Mouse (Mus musculus) limb, embryonic 14.5 days (tissue): ENCODE measurements around the gene Cntn3. TPM values are rescaled to one million over a fixed set of nuclear protein-coding genes. Genes with fewer than 3 reads are reported as not detected.
"Not testable (repeated sequence)": the region's sequence is repeated elsewhere in the genome, so short reads cannot be mapped to it uniquely, and the experiment has no call there.

Experiments used
- ATAC-seq: fragments of 200-750 bp; cut with Nextera tagmentation; 2 replicates; pipeline ENCODE4 v1.8.0; 2017; ENCODE audit warnings: low read depth, moderate number of reproducible peaks, moderate TSS enrichment; ENCODE audit not compliant: low FRiP score
- DNase-seq: peaks from one replicate; pipeline ENCODE4 v3.0.0-alpha.2; 2015; ENCODE audit warnings: low spot score
- H3K27ac ChIP-seq: fragments of 300-500 bp; sonication (generic); replicated peaks from 2 replicates; pipeline ENCODE4 v1.5.1; 2014; ENCODE audit warnings: low read depth, mild to moderate bottlenecking, low read length, moderate library complexity, mixed read lengths
- H3K27me3 ChIP-seq: fragments of 300-500 bp; sonication (generic); 2 replicates; pipeline ENCODE4 v1.6.1; 2014; ENCODE audit warnings: low read length, mixed read lengths; ENCODE audit not compliant: control insufficient read depth, insufficient read depth
- H3K36me3 ChIP-seq: fragments of 300-500 bp; sonication (generic); 2 replicates; pipeline ENCODE4 v1.6.1; 2014; ENCODE audit warnings: mild to moderate bottlenecking, low read length, moderate library complexity, mixed read lengths; ENCODE audit not compliant: control insufficient read depth, insufficient read depth
- H3K4me1 ChIP-seq: fragments of 300-500 bp; sonication (generic); 2 replicates; pipeline ENCODE4 v1.6.1; 2014; ENCODE audit warnings: antibody characterized with exemption, low read length, mixed read lengths; ENCODE audit not compliant: control insufficient read depth, insufficient read depth
- H3K4me2 ChIP-seq: fragments of 300-500 bp; sonication (generic); replicated peaks from 2 replicates; pipeline ENCODE4 v1.6.1; 2014; ENCODE audit warnings: low read depth, mild to moderate bottlenecking, low read length, moderate library complexity; ENCODE audit not compliant: severe bottlenecking
- H3K4me3 ChIP-seq: fragments of 300-500 bp; sonication (generic); replicated peaks from 2 replicates; pipeline ENCODE4 v1.5.1; 2014; ENCODE audit warnings: low read length
- H3K9ac ChIP-seq: fragments of 300-500 bp; sonication (generic); 2 replicates; pipeline ENCODE4 v1.6.1; 2014; ENCODE audit warnings: mild to moderate bottlenecking, low read depth, low read length, moderate library complexity; ENCODE audit not compliant: severe bottlenecking
- H3K9me3 ChIP-seq: fragments of 300-500 bp; sonication (generic); 2 replicates; pipeline ENCODE4 v1.6.1; 2016; ENCODE audit warnings: low read length; ENCODE audit not compliant: control insufficient read depth
- POLR2A ChIP-seq: fragments of 200-500 bp; IDR thresholded peaks from 2 replicates; pipeline ENCODE4 v1.8.0; 2012; ENCODE audit warnings: inconsistent platforms, mild to moderate bottlenecking, moderate library complexity, borderline replicate concordance; ENCODE audit not compliant: insufficient read depth, insufficient read length; ENCODE audit errors: extremely low read depth
- WGBS: fragments of 180-500 bp; shearing (Covaris S2); extraction: QIAGEN DNeasy Blood & Tissue Kit; methylation state at CpG from one replicate; pipeline ENCODE4 v1.1.7; 2014; 5-methylcytosine and 5-hydroxymethylcytosine counted together
- polyA plus RNA-seq, 2 experiments: library from polyadenylated mRNA; depleted of rRNA in 1 of 2; stranded (reverse) in 1 of 2; unstranded in 1 of 2; fragments of >200 nt; fragmentation: Nextera tagmentation in 1 of 2; extraction: Ambion mirVana in 1 of 2; gene quantifications; 2 replicates each; pipeline versions ENCODE4 v1.2.1 to v1.2.3; 2012 to 2014

Gene Cntn3
- 2.6 and 2.9 TPM in 2 replicates for polyA plus RNA-seq (2012; rRNA removed)
- polyA plus RNA-seq (2014; fragmentation: Nextera tagmentation; extraction: Ambion mirVana) = 2.2 and 3.2 TPM in 2 replicates

GRCm38 (mm10) chr6:102573001-102573400 is at the start of gene Cntn3:
Gene Cntn3 (minus strand): TSS chr6:102573101.
- H3K9me3 ChIP-seq, H3K27me3 ChIP-seq, DNase-seq, H3K4me3 ChIP-seq, H3K36me3 ChIP-seq, H3K27ac ChIP-seq, ATAC-seq, H3K4me1 ChIP-seq, H3K9ac ChIP-seq, H3K4me2 ChIP-seq: not testable (repeated sequence)
- WGBS = 100% methylated on average over 4 of the region's 20 CpGs

DNA sequence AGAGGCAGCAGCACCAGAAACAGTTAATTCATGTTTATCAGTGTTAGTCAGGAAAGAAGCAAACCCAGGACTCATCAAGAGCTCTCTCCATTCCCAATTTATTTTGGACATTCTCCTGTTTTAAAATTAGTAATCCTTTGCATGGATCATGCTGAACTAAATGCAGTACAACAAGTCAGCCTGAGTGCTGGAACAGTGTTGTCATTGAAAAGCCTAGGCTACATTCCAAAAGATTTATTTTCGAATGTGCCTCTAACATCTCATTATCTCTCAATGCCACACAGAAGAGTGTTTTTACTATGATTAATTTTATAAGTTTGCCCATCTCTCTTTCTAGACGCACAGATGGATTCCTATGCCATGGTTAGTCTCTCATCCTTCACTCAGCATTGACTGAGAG is 27.9 kb upstream of the Cntn3 start:
- Histone ChIP-seq H3K36me3 (no peaks in the 10 kb centered on the region), H3K4me2 (no peak overlapping the region), H3K27me3 (no peaks in the 10 kb centered on the region), H3K9ac (no peak overlapping the region), H3K27ac (no peak overlapping the region), H3K4me3 (no peak overlapping the region), H3K4me1 (no peaks in the 10 kb centered on the region), H3K9me3 (no peaks in the 10 kb centered on the region)
- no peak for DNase-seq
- no peak for TF ChIP-seq POLR2A
- ATAC-seq = no peak
- WGBS = 71% methylated on average over 2 of the region's 2 CpGs

GRCm38 (mm10) chr6:102597756-102598155 is 24.9 kb upstream of the Cntn3 start:
- Histone ChIP-seq H3K4me3 (no peak overlapping the region), H3K36me3 (no peaks in the 10 kb centered on the region), H3K9ac (no peak overlapping the region), H3K9me3 (no peaks in the 10 kb centered on the region), H3K27me3 (no peaks in the 10 kb centered on the region), H3K4me1 (no peaks in the 10 kb centered on the region), H3K4me2 (no peak overlapping the region), H3K27ac (no peak overlapping the region)
- no peak for ATAC-seq
- no peak for DNase-seq
- WGBS = 74% methylated on average over 2 of the region's 2 CpGs
- TF ChIP-seq POLR2A = no peak

- 91% methylated on average over 4 of the region's 4 CpGs for WGBS
- Histone ChIP-seq H3K27ac (no peak overlapping the region), H3K9me3 (no peaks in the 10 kb centered on the region), H3K4me3 (no peak overlapping the region), H3K4me2 (no peak overlapping the region), H3K4me1 (no peaks in the 10 kb centered on the region), H3K36me3 (no peaks in the 10 kb centered on the region), H3K27me3 (no peaks in the 10 kb centered on the region), H3K9ac (no peak overlapping the region)
- ATAC-seq = no peak
- TF ChIP-seq POLR2A = no peak
- no peak for DNase-seq
Observed at GRCm38 (mm10) chr6:102590151-102590550, 17.2 kb upstream of the Cntn3 start.

DNA sequence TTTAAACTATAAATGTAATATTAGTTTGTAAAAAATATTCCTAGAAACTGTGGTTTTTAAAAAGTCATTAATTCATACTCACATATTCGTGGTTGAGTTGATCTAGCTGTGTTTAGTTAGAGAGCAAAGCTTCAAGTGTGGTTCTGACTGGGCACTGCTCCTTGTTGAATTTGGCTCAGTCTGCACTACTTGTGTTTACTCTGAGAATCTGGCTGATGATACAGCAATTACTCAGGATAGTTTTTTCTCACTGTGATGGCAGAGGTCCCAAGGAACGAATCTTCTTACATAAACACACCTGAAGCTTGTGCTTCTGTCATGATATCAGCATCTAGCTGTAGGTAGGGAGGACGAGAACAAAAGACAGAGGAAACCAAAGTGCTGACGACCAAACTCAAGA is 16.4 kb upstream of the Cntn3 start:
- no peak for ATAC-seq

GRCm38 (mm10) chr6:102586056-102586455 is 13.2 kb upstream of the Cntn3 start:
- Histone ChIP-seq H3K9me3 (no peaks in the 10 kb centered on the region), H3K4me1 (no peaks in the 10 kb centered on the region), H3K36me3 (no peaks in the 10 kb centered on the region), H3K4me2 (no peak overlapping the region), H3K27me3 (no peaks in the 10 kb centered on the region), H3K27ac (no peak overlapping the region), H3K9ac (no peak overlapping the region), H3K4me3 (no peak overlapping the region)
- ATAC-seq (no peak), DNase-seq (no peak)
- TF ChIP-seq POLR2A = no peak

More for the DNA sequence above, 16.4 kb upstream of the Cntn3 start:
- H3K27me3 ChIP-seq = no peaks in the 10 kb centered on the region
- H3K9ac ChIP-seq = no peak overlapping the region
- no peak for TF ChIP-seq POLR2A
- H3K4me3 ChIP-seq = no peak overlapping the region
- no peak overlapping the region for H3K4me2 ChIP-seq
- no peaks in the 10 kb centered on the region for H3K9me3 ChIP-seq
- H3K36me3 ChIP-seq = no peaks in the 10 kb centered on the region
- no peak overlapping the region for H3K27ac ChIP-seq
- DNase-seq = no peak
- WGBS = 67% methylated on average over 4 of the region's 4 CpGs
- H3K4me1 ChIP-seq = no peaks in the 10 kb centered on the region
